Mouse (Mus musculus) thymus, postnatal 25 days (tissue): ENCODE data around the gene Atp9a.

ENCODE experiments used
- DNase-seq: peaks from one replicate; pipeline ENCODE4 v3.0.0; 2022

The Atp9a gene

GRCm38 (mm10) chr2:168737878-168738277 lies 4.3 kb downstream of the Atp9a start:
- no peak for DNase-seq

- no peak for DNase-seq
Observed at GRCm38 (mm10) chr2:168734023-168734422, 8.2 kb downstream of the Atp9a start.

- DNase-seq = no peak
Observed at GRCm38 (mm10) chr2:168731258-168731657, 11.0 kb downstream of the Atp9a start.

GRCm38 (mm10) chr2:168729736-168730135 lies 12.5 kb downstream of the Atp9a start:
- no peak for DNase-seq

- DNase-seq = no peak
Observed at GRCm38 (mm10) chr2:168728045-168728444, 14.2 kb downstream of the Atp9a start.

GRCm38 (mm10) chr2:168726007-168726406 lies 16.2 kb downstream of the Atp9a start:
- peak; percentile 35 for DNase-seq

- no peak for DNase-seq
Observed at GRCm38 (mm10) chr2:168721313-168721712, 20.9 kb downstream of the Atp9a start.

- no peak for DNase-seq
Observed at GRCm38 (mm10) chr2:168719742-168720141, 22.5 kb downstream of the Atp9a start.

- DNase-seq = no peak
Observed at GRCm38 (mm10) chr2:168718735-168719134, 23.5 kb downstream of the Atp9a start.

- DNase-seq = no peak
Observed at GRCm38 (mm10) chr2:168718267-168718666, 23.9 kb downstream of the Atp9a start.

GRCm38 (mm10) chr2:168712199-168713176 lies 29.7 kb downstream of the Atp9a start:
- DNase-seq = no peak

- no peak for DNase-seq
Observed at GRCm38 (mm10) chr2:168710979-168711378, 31.2 kb downstream of the Atp9a start.

GRCm38 (mm10) chr2:168707766-168708165 lies 34.4 kb downstream of the Atp9a start:
- no peak for DNase-seq

- no peak for DNase-seq
Observed at GRCm38 (mm10) chr2:168702266-168702665, 39.9 kb downstream of the Atp9a start.

- no peak for DNase-seq
Observed at GRCm38 (mm10) chr2:168695027-168695403, 47.2 kb downstream of the Atp9a start.

- DNase-seq = no peak
Observed at GRCm38 (mm10) chr2:168694379-168695026, 47.7 kb downstream of the Atp9a start.

- DNase-seq = peak; percentile 52
Observed at GRCm38 (mm10) chr2:168691774-168692173, 50.4 kb downstream of the Atp9a start.

GRCm38 (mm10) chr2:168687326-168687725 lies 54.9 kb downstream of the Atp9a start:
- DNase-seq = no peak

GRCm38 (mm10) chr2:168685909-168686308 lies 56.3 kb downstream of the Atp9a start:
- no peak for DNase-seq

GRCm38 (mm10) chr2:168684695-168685094 lies 57.5 kb downstream of the Atp9a start:
- no peak for DNase-seq

- DNase-seq = no peak
Observed at GRCm38 (mm10) chr2:168683520-168684150, 58.6 kb downstream of the Atp9a start.

GRCm38 (mm10) chr2:168682721-168683120 lies 59.5 kb downstream of the Atp9a start:
- DNase-seq = no peak

- DNase-seq = no peak
Observed at GRCm38 (mm10) chr2:168681531-168681930, 60.7 kb downstream of the Atp9a start.
